Mouse (Mus musculus): ENCODE results near the gene Map3k13. TPM values are rescaled to one million over a fixed set of nuclear protein-coding genes. Genes with fewer than 3 reads are reported as not detected.

The Map3k13 gene
- 2.2 and 3.0 TPM in 2 replicates for polyA plus RNA-seq (2021; fragmentation: Nextera tagmentation)
- long read RNA-seq, experiment 1, partial matches to known transcripts: 1 of 3 reads
- long read RNA-seq, experiment 1, other reads (novel, unspliced or antisense): 2 of 3 reads
- long read RNA-seq, experiment 2, full-length matches to known transcripts: 2 of 25 reads
- long read RNA-seq, experiment 2, partial matches to known transcripts: 16 of 25 reads
- long read RNA-seq, experiment 2, other reads (novel, unspliced or antisense): 7 of 25 reads

DNA sequence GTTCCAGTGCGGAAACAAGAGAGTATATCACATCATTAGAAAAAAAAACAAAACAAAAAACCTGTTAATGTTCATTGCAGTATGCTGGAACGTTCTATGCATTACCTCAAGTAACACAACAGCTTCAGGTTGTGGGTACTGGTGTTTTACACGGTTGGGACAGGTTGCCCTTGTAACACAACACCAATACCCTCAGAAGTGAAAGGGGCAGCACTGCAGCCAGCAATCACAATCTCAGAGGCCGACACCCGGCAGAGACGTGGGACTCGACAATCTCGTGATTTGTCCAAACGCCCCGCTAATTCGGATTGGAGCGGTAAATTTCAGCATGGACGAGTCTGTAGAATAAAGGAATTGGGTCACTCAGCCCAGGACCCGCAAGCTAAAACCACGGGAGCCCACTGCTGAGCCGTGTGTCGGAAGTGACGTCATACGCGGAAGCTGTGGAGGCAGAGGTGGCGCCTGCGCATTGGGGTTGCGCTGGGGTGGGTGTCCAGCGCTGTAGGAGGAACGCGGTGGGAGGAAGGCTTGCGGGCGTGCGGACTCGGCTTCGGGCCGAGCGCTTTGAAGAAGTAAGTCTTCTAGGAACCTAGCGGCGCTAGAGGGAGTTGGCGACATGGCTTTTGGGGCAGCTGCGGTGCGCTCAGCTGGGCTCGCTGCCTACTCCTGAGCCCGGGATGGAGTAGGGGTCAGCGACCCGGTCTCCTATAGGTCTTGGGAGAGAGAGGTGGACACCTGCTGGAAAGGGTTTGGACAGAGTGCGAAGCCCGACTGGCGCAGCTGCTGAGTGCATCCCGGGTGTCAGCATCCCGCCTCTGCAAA, at the start of gene Map3k13:
TSS of gene Map3k13 (plus strand) at position 472 of the 822 bp plus-strand sequence.

DNA sequence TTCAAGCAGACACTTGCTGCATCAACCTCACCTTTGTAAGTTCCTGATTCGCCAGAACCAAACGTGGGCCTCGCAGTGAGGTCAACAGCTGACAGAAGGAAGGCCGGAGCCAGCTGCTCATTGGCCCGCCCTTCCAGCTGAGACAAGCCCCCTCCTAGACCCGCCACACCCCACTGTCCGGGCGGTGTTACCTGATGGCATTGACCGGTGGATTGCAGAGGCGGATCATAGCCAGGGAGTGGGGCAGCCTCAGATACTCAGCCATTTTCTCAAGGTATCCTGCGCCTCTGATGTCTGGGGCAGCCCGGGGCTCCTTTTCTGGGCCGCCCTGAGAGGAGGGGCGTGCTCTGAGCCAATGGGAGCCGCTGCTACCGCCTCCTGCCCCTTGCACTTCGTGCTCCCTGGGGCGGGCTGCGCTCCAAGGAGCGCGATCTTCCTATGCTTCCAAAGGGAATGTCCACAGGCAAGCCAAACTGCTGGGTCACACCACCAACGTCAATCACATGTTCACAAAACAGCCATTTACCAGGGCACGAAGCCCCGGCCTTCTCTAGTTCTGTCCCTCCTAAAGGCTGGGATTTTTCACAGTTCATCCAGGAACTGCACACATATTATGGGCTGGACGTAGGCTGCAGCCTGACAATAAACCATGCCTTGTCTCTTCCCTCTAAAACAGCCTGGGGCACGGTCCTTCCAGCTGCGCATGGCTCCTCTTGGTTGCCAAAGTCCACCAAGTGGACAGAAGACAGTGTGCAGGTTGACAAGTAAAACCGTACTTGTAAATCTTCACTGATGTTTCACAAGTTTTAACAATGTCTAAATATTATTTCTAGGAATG, 6.4 kb upstream of the Map3k13 start, which contains the start of gene Ehhadh:
TSS of gene Ehhadh (minus strand) at position 292 of the 838 bp plus-strand sequence.

DNA sequence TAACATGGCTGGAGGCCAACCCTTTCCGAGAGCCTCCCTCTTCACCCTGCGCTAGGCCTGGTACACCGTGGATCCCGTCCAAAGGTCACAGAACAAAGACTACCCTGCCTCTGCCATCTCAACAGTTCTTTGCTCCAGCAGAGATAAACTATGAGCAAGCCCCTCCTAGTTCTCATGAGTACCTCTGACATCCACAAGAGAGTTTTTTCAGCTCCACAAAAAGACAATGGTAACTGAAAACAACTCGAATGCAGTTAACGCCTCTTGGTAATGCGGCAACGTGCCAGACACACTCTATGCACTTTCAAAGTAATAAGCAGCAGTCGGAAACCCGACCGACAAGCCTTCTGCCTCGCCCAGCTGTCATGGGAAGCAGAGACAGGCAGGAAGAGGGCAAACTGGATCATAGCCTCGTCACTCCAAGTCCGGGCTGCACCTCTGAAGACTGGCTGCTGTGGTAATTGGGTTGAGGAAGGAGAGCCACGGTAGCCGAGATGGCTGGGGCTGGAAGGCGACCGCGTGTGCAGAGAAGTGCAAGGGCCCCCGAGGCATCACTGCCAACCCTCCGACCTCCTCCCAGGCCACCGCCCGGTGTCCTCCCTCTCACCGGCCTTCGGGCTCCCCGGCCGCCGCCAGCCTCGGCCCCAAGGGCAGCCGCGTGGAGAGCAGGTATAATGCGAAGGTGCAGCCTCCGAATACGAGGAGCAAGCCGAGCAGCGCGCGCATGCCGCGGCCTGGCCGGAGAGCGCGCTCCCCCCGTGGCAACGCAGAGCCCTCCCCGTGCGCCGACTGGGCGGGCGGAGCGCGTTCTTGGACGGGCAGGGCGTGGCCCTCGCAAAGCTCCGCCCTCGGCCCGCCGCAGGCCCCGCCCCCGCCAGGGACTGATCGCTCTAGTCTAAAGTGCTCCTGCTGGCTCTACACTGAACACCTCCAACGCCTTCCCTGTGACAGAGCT, 152.9 kb downstream of the Map3k13 start, which contains the start of gene Tmem41a:
TSS of gene Tmem41a (minus strand) at position 792 of the 955 bp plus-strand sequence.

Other genes starting within 250 kb of the Map3k13 start
- gene 2510009E07Rik, start 99.7 kb upstream of the Map3k13 start, polyA plus RNA-seq (2021; fragmentation: Nextera tagmentation): 11.1 and 12.2 TPM in 2 replicates
- gene Ehhadh, start 6.5 kb upstream of the Map3k13 start, polyA plus RNA-seq (2021; fragmentation: Nextera tagmentation): 0.72 and 1.0 TPM in 2 replicates
- 19.8 and 23.3 TPM in 2 replicates for gene Tmem41a, start 153.2 kb downstream of the Map3k13 start, polyA plus RNA-seq (2021; fragmentation: Nextera tagmentation)
- gene Liph, start 201.3 kb downstream of the Map3k13 start, polyA plus RNA-seq (2021; fragmentation: Nextera tagmentation): 0.87 and 1.6 TPM in 2 replicates
- gene Senp2, start 215.1 kb downstream of the Map3k13 start, polyA plus RNA-seq (2021; fragmentation: Nextera tagmentation): 22.6 and 23.3 TPM in 2 replicates

All from layer of hippocampus, adult 6 months (tissue).